Mouse (Mus musculus) liver, embryonic 16.5 days (tissue): Measurements from ENCODE around the gene Med27. TPM values are rescaled to one million over a fixed set of nuclear protein-coding genes. Genes with fewer than 3 reads are reported as not detected.

ENCODE experiments used
- ATAC-seq: fragments of 200-750 bp; cut with Nextera tagmentation; 2 replicates; pipeline ENCODE4 v1.8.0; 2017; ENCODE audit warnings: low read depth, mild to moderate bottlenecking, moderate number of reproducible peaks, moderate library complexity
- H3K27ac ChIP-seq: fragments of 300-500 bp; sonication (generic); 2 replicates; pipeline ENCODE4 v1.5.1; 2014; ENCODE audit warnings: mild to moderate bottlenecking, low read length
- H3K27me3 ChIP-seq: fragments of 300-500 bp; sonication (generic); 2 replicates; pipeline ENCODE4 v1.6.1; 2014; ENCODE audit warnings: low read depth, low read length, mixed read lengths; ENCODE audit not compliant: control insufficient read depth, insufficient read depth
- H3K36me3 ChIP-seq: fragments of 300-500 bp; sonication (generic); 2 replicates; pipeline ENCODE4 v1.6.1; 2014; ENCODE audit warnings: mild to moderate bottlenecking; ENCODE audit not compliant: control insufficient read depth, insufficient read depth
- H3K4me1 ChIP-seq: fragments of 300-500 bp; sonication (generic); 2 replicates; pipeline ENCODE4 v1.6.1; 2014; ENCODE audit warnings: low read depth, low read length, mixed read lengths; ENCODE audit not compliant: control insufficient read depth
- H3K4me2 ChIP-seq: fragments of 300-500 bp; sonication (generic); 2 replicates; pipeline ENCODE4 v1.6.1; 2014; ENCODE audit warnings: low read depth, low read length, mixed read lengths
- H3K4me3 ChIP-seq: fragments of 300-500 bp; sonication (generic); 2 replicates; pipeline ENCODE4 v1.5.1; 2014; ENCODE audit warnings: low read depth, mild to moderate bottlenecking, low read length
- H3K9ac ChIP-seq: fragments of 300-500 bp; sonication (generic); 2 replicates; pipeline ENCODE4 v1.6.1; 2014; ENCODE audit warnings: low read depth, low read length
- H3K9me3 ChIP-seq: fragments of 300-500 bp; sonication (generic); replicated peaks from 2 replicates; pipeline ENCODE4 v1.6.1; 2016; ENCODE audit warnings: low read length; ENCODE audit not compliant: control insufficient read depth
- WGBS: fragments of 180-500 bp; shearing (Covaris S2); extraction: QIAGEN DNeasy Blood & Tissue Kit; methylation state at CpG from one replicate; pipeline ENCODE4 v1.1.7; 2014; ENCODE audit not compliant: insufficient replicate concordance; 5-methylcytosine and 5-hydroxymethylcytosine counted together
- polyA plus RNA-seq: library from polyadenylated mRNA; unstranded; fragments of >200 nt; fragmentation: Nextera tagmentation; extraction: Ambion mirVana; gene quantifications from 2 replicates; pipeline ENCODE4 v1.2.1, GENCODE M21; 2015

Gene Med27
- polyA plus RNA-seq, 1 experiment from 2014 or later, result 14.1 TPM

GRCm38 (mm10) chr2:29535566-29536244 is 189.1 kb downstream of the Med27 start:
- H3K9ac ChIP-seq, result no peak overlapping the region
- H3K4me2 ChIP-seq, result no peak overlapping the region
- no peaks in the 10 kb centered on the region for H3K36me3 ChIP-seq
- H3K4me3 ChIP-seq, result no peak overlapping the region
- H3K9me3 ChIP-seq, result no peaks in the 10 kb centered on the region
- WGBS, result 62% methylated on average over 5 of the region's 5 CpGs
- H3K4me1 ChIP-seq, result no peaks in the 10 kb centered on the region
- no peaks in the 10 kb centered on the region for H3K27me3 ChIP-seq
- no peak overlapping the region for H3K27ac ChIP-seq
- ATAC-seq, result no peak; the same call in 1 of the 2 replicates

GRCm38 (mm10) chr2:29536481-29536880 is 189.9 kb downstream of the Med27 start:
- no peak overlapping the region for H3K4me3 ChIP-seq
- H3K4me1 ChIP-seq, result no peaks in the 10 kb centered on the region
- H3K9me3 ChIP-seq, result no peaks in the 10 kb centered on the region
- ATAC-seq, result no peak
- no peak overlapping the region for H3K27ac ChIP-seq
- H3K36me3 ChIP-seq, result no peaks in the 10 kb centered on the region
- no peak overlapping the region for H3K9ac ChIP-seq
- H3K27me3 ChIP-seq, result no peaks in the 10 kb centered on the region
- WGBS, result 73% methylated on average over 9 of the region's 9 CpGs
- no peak overlapping the region for H3K4me2 ChIP-seq

DNA sequence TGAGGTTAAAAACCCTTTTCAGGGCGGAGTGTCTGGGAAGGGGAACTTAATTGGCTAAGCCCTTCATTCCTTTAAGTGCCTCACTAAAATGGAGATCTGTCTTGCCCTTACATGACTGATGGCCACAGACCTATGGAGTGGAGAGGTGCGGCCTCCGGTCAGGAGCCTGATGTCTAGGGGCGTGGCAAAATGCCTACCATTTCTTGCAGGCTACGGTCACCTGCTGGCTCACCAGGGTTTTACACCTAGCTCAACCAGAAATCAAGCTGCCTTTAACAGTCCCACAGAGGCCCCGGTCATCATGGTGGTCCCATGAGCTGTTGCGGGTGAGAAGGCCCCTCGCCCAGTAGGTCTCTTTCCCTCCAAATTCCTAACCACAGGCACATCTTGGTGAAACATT is 190.7 kb downstream of the Med27 start:
- Histone ChIP-seq H3K27ac (no peak overlapping the region), H3K9ac (no peak overlapping the region), H3K4me3 (no peak overlapping the region), H3K9me3 (no peaks in the 10 kb centered on the region), H3K27me3 (no peaks in the 10 kb centered on the region), H3K4me1 (no peaks in the 10 kb centered on the region), H3K36me3 (no peaks in the 10 kb centered on the region), H3K4me2 (no peak overlapping the region)
- ATAC-seq, result no peak
- WGBS, result 72% methylated on average over 8 of the region's 8 CpGs

DNA sequence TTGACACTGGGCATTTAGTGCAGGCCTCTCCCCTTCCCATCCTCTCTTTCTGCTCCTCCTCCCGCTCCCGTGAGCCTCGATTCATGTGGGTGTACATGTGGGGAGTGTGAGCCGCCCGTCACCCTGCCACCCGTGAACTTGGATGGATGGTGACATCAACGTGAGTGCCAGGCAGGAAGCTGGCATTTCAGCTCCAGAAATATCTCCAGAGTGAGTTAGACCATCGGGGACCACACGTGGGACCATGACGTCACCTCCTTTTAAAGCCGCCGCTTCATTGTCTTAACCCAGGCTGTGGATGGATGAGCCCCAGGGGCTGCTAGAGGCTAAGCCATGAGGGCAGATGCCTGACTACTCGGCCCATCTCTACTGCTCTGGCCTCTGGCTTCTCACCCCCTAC is 195.4 kb downstream of the Med27 start:
- Histone ChIP-seq H3K4me3 (no peak overlapping the region), H3K36me3 (no peaks in the 10 kb centered on the region), H3K27ac (no peak overlapping the region), H3K27me3 (no peaks in the 10 kb centered on the region), H3K9ac (no peak overlapping the region), H3K9me3 (no peaks in the 10 kb centered on the region), H3K4me2 (no peak overlapping the region), H3K4me1 (no peaks in the 10 kb centered on the region)
- 55% methylated on average over 13 of the region's 13 CpGs for WGBS
- no peak for ATAC-seq

DNA sequence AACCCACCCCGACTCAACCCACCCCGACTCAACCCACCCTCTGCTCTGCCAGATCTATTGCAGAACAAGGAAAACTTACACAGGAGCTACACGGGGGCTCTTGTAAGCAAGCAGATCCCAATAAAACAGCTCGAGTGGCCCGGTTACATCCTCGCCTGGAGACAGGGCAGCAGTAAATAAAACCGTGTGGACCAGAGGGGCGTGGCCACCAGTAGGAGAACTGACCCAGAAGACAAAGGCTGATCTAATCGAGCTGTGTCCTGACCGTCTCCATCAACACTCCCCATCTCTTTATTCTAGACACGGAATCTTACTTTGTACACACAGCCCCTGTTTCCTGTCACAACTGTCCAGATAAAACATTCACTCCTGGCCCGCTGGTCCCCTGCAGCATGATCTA is 200.0 kb downstream of the Med27 start:
- 19% methylated on average over 12 of the region's 12 CpGs for whole genome bisulfite sequencing
- no peaks in the 10 kb centered on the region for H3K27me3 ChIP-seq
- no peak overlapping the region for H3K27ac ChIP-seq
- no peak overlapping the region for H3K4me2 ChIP-seq
- no peaks in the 10 kb centered on the region for H3K36me3 ChIP-seq
- no peak overlapping the region for H3K9ac ChIP-seq
- ATAC-seq, result no peak
- no peaks in the 10 kb centered on the region for H3K4me1 ChIP-seq
- no peak overlapping the region for H3K4me3 ChIP-seq
- H3K9me3 ChIP-seq, result no peaks in the 10 kb centered on the region

GRCm38 (mm10) chr2:29551816-29552585 is 205.4 kb downstream of the Med27 start:
- Histone ChIP-seq H3K27ac (no peak overlapping the region), H3K9ac (no peak overlapping the region), H3K4me1 (no peaks in the 10 kb centered on the region), H3K4me2 (no peak overlapping the region), H3K4me3 (no peak overlapping the region), H3K27me3 (no peaks in the 10 kb centered on the region), H3K36me3 (no peaks in the 10 kb centered on the region), H3K9me3 (no peaks in the 10 kb centered on the region)
- ATAC-seq, result no peak; the same call in 1 of the 2 replicates
- 67% methylated on average over 7 of the region's 7 CpGs for WGBS

GRCm38 (mm10) chr2:29553945-29554634 is 207.5 kb downstream of the Med27 start:
- Histone ChIP-seq H3K4me3 (no peak overlapping the region), H3K27me3 (no peaks in the 10 kb centered on the region), H3K9ac (no peak overlapping the region), H3K36me3 (no peaks in the 10 kb centered on the region), H3K4me2 (no peak overlapping the region), H3K9me3 (no peaks in the 10 kb centered on the region), H3K27ac (no peak overlapping the region), H3K4me1 (no peaks in the 10 kb centered on the region)
- ATAC-seq, result no peak
- WGBS, result 47% methylated on average over 4 of the region's 4 CpGs

GRCm38 (mm10) chr2:29558561-29558960 is 211.9 kb downstream of the Med27 start:
- Histone ChIP-seq H3K4me2 (no peak overlapping the region), H3K36me3 (no peaks in the 10 kb centered on the region), H3K4me1 (no peaks in the 10 kb centered on the region), H3K9ac (no peak overlapping the region), H3K27me3 (no peaks in the 10 kb centered on the region), H3K9me3 (no peaks in the 10 kb centered on the region), H3K4me3 (no peak overlapping the region), H3K27ac (no peak overlapping the region)
- WGBS, result 79% methylated on average over 6 of the region's 6 CpGs
- ATAC-seq, result no peak

DNA sequence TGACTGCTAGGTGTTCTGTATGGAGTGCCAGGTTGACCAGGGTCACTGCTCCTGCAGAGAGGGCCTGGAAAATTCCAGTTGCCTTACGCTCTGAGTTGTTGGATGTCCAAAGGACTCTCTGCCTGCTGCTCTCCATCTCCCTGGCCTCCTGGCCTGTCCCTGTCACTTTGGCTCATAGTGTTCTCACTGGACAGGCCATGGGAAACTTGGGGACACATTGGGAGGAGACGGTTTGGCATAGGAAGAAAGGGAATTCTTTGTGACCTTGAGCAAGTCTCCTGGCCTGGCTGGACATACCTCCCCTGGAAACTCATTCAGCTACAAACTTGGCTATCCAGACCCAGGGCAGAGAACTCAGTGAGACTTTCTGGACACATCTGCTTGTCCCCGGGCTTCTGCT is 213.3 kb downstream of the Med27 start:
- H3K27me3 ChIP-seq, result no peaks in the 10 kb centered on the region
- no peak overlapping the region for H3K4me3 ChIP-seq
- no peak for ATAC-seq
- H3K9me3 ChIP-seq, result no peaks in the 10 kb centered on the region
- H3K4me2 ChIP-seq, result no peak overlapping the region
- 63% methylated on average over 3 of the region's 3 CpGs for WGBS
- no peaks in the 10 kb centered on the region for H3K36me3 ChIP-seq
- H3K9ac ChIP-seq, result no peak overlapping the region
- H3K27ac ChIP-seq, result no peak overlapping the region
- no peaks in the 10 kb centered on the region for H3K4me1 ChIP-seq
